Comparison of ENCODE assay signal across 10 mouse cellular contexts in the genomic region with DNA sequence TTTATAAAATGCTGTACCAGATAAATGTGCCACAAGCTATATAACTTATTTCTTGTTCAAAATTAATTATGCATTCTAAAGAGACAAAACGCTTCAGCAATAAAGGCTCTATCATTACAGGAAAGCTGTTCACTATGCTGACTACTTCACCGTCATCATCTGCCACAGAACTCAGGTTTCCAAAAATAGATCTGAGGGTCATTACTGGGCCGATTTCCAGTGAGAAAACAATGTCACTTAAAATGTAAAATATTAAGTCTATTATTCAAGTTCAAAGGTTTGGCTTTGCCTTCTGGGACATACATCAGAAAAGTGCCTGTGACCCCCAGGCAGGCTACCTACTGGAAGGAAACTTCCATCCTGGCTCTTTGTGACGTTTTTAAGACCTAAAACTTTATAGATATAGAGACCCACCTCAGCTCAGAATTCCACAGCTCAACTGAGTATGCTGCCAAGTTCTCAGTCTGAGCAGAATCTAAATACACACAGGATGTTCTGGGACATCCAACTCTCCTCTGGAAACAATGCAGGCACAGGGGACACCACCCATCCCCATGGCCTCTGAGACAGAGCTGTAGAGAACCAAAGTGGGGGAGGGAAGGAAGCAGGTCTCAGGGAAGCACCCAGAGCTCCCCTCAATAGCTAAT. TPM values are rescaled to one million over a fixed set of nuclear protein-coding genes. Genes with fewer than 3 reads are reported as not detected.
DNase-seq lines count a peak whose midpoint lies in the region; ATAC-seq and TF ChIP-seq lines count a peak whose summit lies in the region.
"Had no signal": no experiment of that assay in that cellular context is flagged by ENCODE, and none has a peak within 500 bp of the region (broad histone marks: within the 10 kb centered on the region; RNA-seq: fewer than 3 reads in every experiment).

No protein-coding gene starts in this region.

- no peak for ATAC-seq in neural tube, embryonic 13.5 days (ENCODE audit: low read depth)
- no peak for ATAC-seq in hindbrain, postnatal 0 days

- no peak for TF ChIP-seq CTCF in hindbrain, postnatal 0 days (IDR thresholded peaks at IDR 0.05; ENCODE audit: low read depth)

- 32% methylated on average over 4 of the region's 4 CpGs for WGBS in neural tube, embryonic 13.5 days
- 33% methylated on average over 4 of the region's 4 CpGs for WGBS in hindbrain, postnatal 0 days

- H3K27me3 ChIP-seq in neural tube, embryonic 13.5 days, result no peaks in the 10 kb centered on the region
- H3K27me3 ChIP-seq in hindbrain, postnatal 0 days (ENCODE audit: insufficient read depth, low read length), result no peaks in the 10 kb centered on the region
- H3K27me3 ChIP-seq: liver, embryonic 15.5 days had no signal

- DNase-seq in neural tube, embryonic 10.5 days (ENCODE audit: extremely low spot score, low spot score), result no peak
- DNase-seq in hindbrain, postnatal 0 days (ENCODE audit: low spot score), result peak; percentile 16
- DNase-seq in kidney, postnatal 36 days, result peak; percentile 49 to 79
- no peak for DNase-seq in cerebellum, adult 18-20 months
- DNase-seq in spleen, postnatal 14 days (ENCODE audit: low spot score in 2 of 2), result no peak
- no peak for DNase-seq in layer of hippocampus, adult 18-20 months (ENCODE audit: low spot score in 2 of 2)
- no peak for DNase-seq in embryo, embryonic 9.5 days (ENCODE audit: extremely low spot score)

- no peak overlapping the region for H3K9ac ChIP-seq in neural tube, embryonic 13.5 days
- H3K9ac ChIP-seq in hindbrain, postnatal 0 days (replicated peaks; ENCODE audit: low read length), result no peak overlapping the region
- H3K9ac ChIP-seq: liver, embryonic 15.5 days had no signal

- H3K27ac ChIP-seq in neural tube, embryonic 13.5 days (replicated peaks), result peak overlapping the region; percentile 80
- peak overlapping the region; percentile 45; the same call in 1 of the 2 replicates for H3K27ac ChIP-seq in hindbrain, postnatal 0 days
- H3K27ac ChIP-seq: liver, embryonic 15.5 days had no signal

- H3K4me2 ChIP-seq in neural tube, embryonic 13.5 days, result no peak overlapping the region
- H3K4me2 ChIP-seq in hindbrain, postnatal 0 days (ENCODE audit: low read depth, low read length), result no peak overlapping the region
- H3K4me2 ChIP-seq: liver, embryonic 15.5 days had no signal

- no peak overlapping the region for H3K4me3 ChIP-seq in neural tube, embryonic 13.5 days
- H3K4me3 ChIP-seq in hindbrain, postnatal 0 days (ENCODE audit: low read length), result no peak overlapping the region
- H3K4me3 ChIP-seq: liver, embryonic 15.5 days; myocyte had no signal

- no peaks in the 10 kb centered on the region for H3K9me3 ChIP-seq in neural tube, embryonic 13.5 days
- no peaks in the 10 kb centered on the region for H3K9me3 ChIP-seq in hindbrain, postnatal 0 days (ENCODE audit: low read length)
- H3K9me3 ChIP-seq: liver, embryonic 15.5 days had no signal

- H3K36me3 ChIP-seq in neural tube, embryonic 13.5 days, result no peaks in the 10 kb centered on the region
- no peaks in the 10 kb centered on the region for H3K36me3 ChIP-seq in hindbrain, postnatal 0 days (ENCODE audit: insufficient read depth, low read length)
- H3K36me3 ChIP-seq: liver, embryonic 15.5 days had no signal

- peaks cover 53% of the 10 kb centered on the region for H3K4me1 ChIP-seq in neural tube, embryonic 13.5 days (replicated peaks)
- peaks cover 14% of the 10 kb centered on the region for H3K4me1 ChIP-seq in hindbrain, postnatal 0 days (ENCODE audit: insufficient read depth, low read length)
- H3K4me1 ChIP-seq: liver, embryonic 15.5 days had no signal

RNA-seq across cellular contexts. Expression of a gene that starts 53.4 kb away (rescaled TPM):
- polyA plus RNA-seq in neural tube, embryonic 13.5 days (2015; fragmentation: Nextera tagmentation; extraction: Ambion mirVana), result 2.2 and 4.1 TPM in 2 replicates
- total RNA-seq in hindbrain, postnatal 0 days (2014; rRNA removed), result 35.1 and 45.4 TPM in 2 replicates
- polyA plus RNA-seq in hindbrain, postnatal 0 days (2015; fragmentation: Nextera tagmentation; extraction: Ambion mirVana), result 2.4 and 3.0 TPM in 2 replicates
- 10 to 100 TPM; 35.6 to 38.5 TPM for total RNA-seq in layer of hippocampus, adult 18-20 months (2021)

Comparison
In these comparisons a context has a peak if more than half of its experiments do, and no peak if none do; other contexts are left out.
1. DNase-seq: peak in hindbrain, postnatal 0 days (single experiment) and kidney, postnatal 36 days (2 of 2); none in neural tube, embryonic 10.5 days (single experiment), cerebellum, adult 18-20 months (0 of 2), spleen, postnatal 14 days (0 of 2), layer of hippocampus, adult 18-20 months (0 of 2) and embryo, embryonic 9.5 days (single experiment).